Mouse (Mus musculus): ENCODE data around the gene Sema5a. TPM values are rescaled to one million over a fixed set of nuclear protein-coding genes. Genes with fewer than 3 reads are reported as not detected.

Sema5a gene
- polyA plus RNA-seq, 1 experiment from 2014 or later: 3.0 TPM

- DNase-seq (ENCODE audit: low spot score): no peak
- Histone ChIP-seq H3K36me3 (no peaks in the 10 kb centered on the region), H3K9me3 (replicated peaks) (no peaks in the 10 kb centered on the region), H3K27me3 (ENCODE audit: low read depth, poor library complexity, severe bottlenecking) (no peaks in the 10 kb centered on the region), H3K4me1 (0 out of 2 replicates have a peak, but pooled peaks cover 3% of the 10 kb centered on the region), H3K4me3 (no peak overlapping the region), H3K27ac (replicated peaks) (no peak overlapping the region)
- 82% methylated on average over 3 of the region's 3 CpGs for WGBS
Measured at GRCm38 (mm10) chr15:32286296-32286695, 41.7 kb downstream of the Sema5a start.

GRCm38 (mm10) chr15:32288480-32288879 is 43.9 kb downstream of the Sema5a start:
- Histone ChIP-seq H3K27me3 (ENCODE audit: low read depth, poor library complexity, severe bottlenecking) (no peaks in the 10 kb centered on the region), H3K36me3 (no peaks in the 10 kb centered on the region), H3K4me3 (no peak overlapping the region), H3K27ac (replicated peaks) (no peak overlapping the region), H3K4me1 (0 out of 2 replicates have a peak, but pooled peaks cover 3% of the 10 kb centered on the region), H3K9me3 (replicated peaks) (no peaks in the 10 kb centered on the region)
- WGBS: 63% methylated on average over 6 of the region's 6 CpGs
- no peak for DNase-seq (ENCODE audit: low spot score)

- H3K27ac ChIP-seq (replicated peaks): no peak overlapping the region
- H3K27me3 ChIP-seq (ENCODE audit: low read depth, poor library complexity, severe bottlenecking): no peaks in the 10 kb centered on the region
- H3K9me3 ChIP-seq (replicated peaks): no peaks in the 10 kb centered on the region
- no peak for DNase-seq (ENCODE audit: low spot score)
- no peaks in the 10 kb centered on the region for H3K36me3 ChIP-seq
- H3K4me3 ChIP-seq: no peak overlapping the region
- H3K4me1 ChIP-seq: peaks cover 5% of the 10 kb centered on the region
- 72% methylated on average over 3 of the region's 3 CpGs for WGBS
Measured at GRCm38 (mm10) chr15:32291000-32291399, 46.4 kb downstream of the Sema5a start.

- H3K9me3 ChIP-seq (replicated peaks): no peaks in the 10 kb centered on the region
- H3K27ac ChIP-seq (replicated peaks): no peak overlapping the region
- H3K36me3 ChIP-seq: no peaks in the 10 kb centered on the region
- H3K27me3 ChIP-seq (ENCODE audit: low read depth, poor library complexity, severe bottlenecking): no peaks in the 10 kb centered on the region
- H3K4me3 ChIP-seq: no peak overlapping the region
- WGBS: 39% methylated on average over 6 of the region's 6 CpGs
- DNase-seq (ENCODE audit: low spot score): no peak
- peaks cover 11% of the 10 kb centered on the region for H3K4me1 ChIP-seq
Measured at GRCm38 (mm10) chr15:32296523-32296922, 51.9 kb downstream of the Sema5a start.

GRCm38 (mm10) chr15:32297266-32297665 is 52.7 kb downstream of the Sema5a start:
- Histone ChIP-seq H3K27ac (replicated peaks) (no peak overlapping the region), H3K4me3 (no peak overlapping the region), H3K4me1 (peaks cover 11% of the 10 kb centered on the region), H3K9me3 (replicated peaks) (no peaks in the 10 kb centered on the region), H3K36me3 (no peaks in the 10 kb centered on the region), H3K27me3 (ENCODE audit: low read depth, poor library complexity, severe bottlenecking) (no peaks in the 10 kb centered on the region)
- WGBS: 96% methylated on average over 5 of the region's 5 CpGs
- no peak for DNase-seq (ENCODE audit: low spot score)

- no peaks in the 10 kb centered on the region for H3K27me3 ChIP-seq (ENCODE audit: low read depth, poor library complexity, severe bottlenecking)
- 81% methylated on average over 6 of the region's 6 CpGs for WGBS
- no peak for DNase-seq (ENCODE audit: low spot score)
Measured at GRCm38 (mm10) chr15:32298525-32298924, 53.9 kb downstream of the Sema5a start.

GRCm38 (mm10) chr15:32300991-32301390 is 56.4 kb downstream of the Sema5a start:
- WGBS: 80% methylated on average over 4 of the region's 4 CpGs
- DNase-seq (ENCODE audit: low spot score): no peak
- no peaks in the 10 kb centered on the region for H3K27me3 ChIP-seq (ENCODE audit: low read depth, poor library complexity, severe bottlenecking)
- H3K4me3 ChIP-seq: no peak overlapping the region
- H3K36me3 ChIP-seq: no peaks in the 10 kb centered on the region
- peaks cover 9% of the 10 kb centered on the region for H3K4me1 ChIP-seq
- no peaks in the 10 kb centered on the region for H3K9me3 ChIP-seq (replicated peaks)
- no peak overlapping the region for H3K27ac ChIP-seq (replicated peaks)

More at GRCm38 (mm10) chr15:32298525-32298924, 53.9 kb downstream of the Sema5a start:
- H3K36me3 ChIP-seq: no peaks in the 10 kb centered on the region
- no peak overlapping the region for H3K4me3 ChIP-seq
- H3K9me3 ChIP-seq (replicated peaks): no peaks in the 10 kb centered on the region
- H3K27ac ChIP-seq (replicated peaks): no peak overlapping the region
- peaks cover 11% of the 10 kb centered on the region for H3K4me1 ChIP-seq

GRCm38 (mm10) chr15:32306557-32307243 is 62.1 kb downstream of the Sema5a start:
- Histone ChIP-seq H3K27me3 (ENCODE audit: low read depth, poor library complexity, severe bottlenecking) (no peaks in the 10 kb centered on the region), H3K9me3 (replicated peaks) (no peaks in the 10 kb centered on the region), H3K4me1 (no peaks in the 10 kb centered on the region), H3K27ac (replicated peaks) (no peak overlapping the region), H3K4me3 (no peak overlapping the region), H3K36me3 (no peaks in the 10 kb centered on the region)
- no peak for DNase-seq (ENCODE audit: low spot score)
- WGBS: 86% methylated on average over 6 of the region's 6 CpGs

GRCm38 (mm10) chr15:32310834-32311233 is 66.2 kb downstream of the Sema5a start:
- H3K27me3 ChIP-seq (ENCODE audit: low read depth, poor library complexity, severe bottlenecking): no peaks in the 10 kb centered on the region
- no peak overlapping the region for H3K27ac ChIP-seq (replicated peaks)
- H3K36me3 ChIP-seq: no peaks in the 10 kb centered on the region
- 87% methylated on average over 8 of the region's 8 CpGs for WGBS
- H3K9me3 ChIP-seq (replicated peaks): no peaks in the 10 kb centered on the region
- H3K4me3 ChIP-seq: no peak overlapping the region
- no peaks in the 10 kb centered on the region for H3K4me1 ChIP-seq
- no peak for DNase-seq (ENCODE audit: low spot score)

GRCm38 (mm10) chr15:32311287-32311686 is 66.7 kb downstream of the Sema5a start:
- 93% methylated on average over 8 of the region's 8 CpGs for WGBS
- no peak for DNase-seq (ENCODE audit: low spot score)
- H3K27ac ChIP-seq (replicated peaks): no peak overlapping the region

GRCm38 (mm10) chr15:32317074-32317473 is 72.5 kb downstream of the Sema5a start:
- Histone ChIP-seq H3K9me3 (replicated peaks) (no peaks in the 10 kb centered on the region), H3K4me3 (no peak overlapping the region), H3K27ac (replicated peaks) (no peak overlapping the region), H3K27me3 (ENCODE audit: low read depth, poor library complexity, severe bottlenecking) (no peaks in the 10 kb centered on the region), H3K4me1 (no peaks in the 10 kb centered on the region), H3K36me3 (no peaks in the 10 kb centered on the region)
- WGBS: 90% methylated on average over 5 of the region's 5 CpGs
- no peak for DNase-seq (ENCODE audit: low spot score)

More at GRCm38 (mm10) chr15:32311287-32311686, 66.7 kb downstream of the Sema5a start:
- no peaks in the 10 kb centered on the region for H3K9me3 ChIP-seq (replicated peaks)
- no peaks in the 10 kb centered on the region for H3K4me1 ChIP-seq
- no peaks in the 10 kb centered on the region for H3K36me3 ChIP-seq
- no peaks in the 10 kb centered on the region for H3K27me3 ChIP-seq (ENCODE audit: low read depth, poor library complexity, severe bottlenecking)
- H3K4me3 ChIP-seq: no peak overlapping the region

- Histone ChIP-seq H3K27ac (replicated peaks) (no peak overlapping the region), H3K36me3 (no peaks in the 10 kb centered on the region), H3K4me1 (no peaks in the 10 kb centered on the region), H3K4me3 (no peak overlapping the region), H3K9me3 (replicated peaks) (no peaks in the 10 kb centered on the region), H3K27me3 (ENCODE audit: low read depth, poor library complexity, severe bottlenecking) (no peaks in the 10 kb centered on the region)
- 85% methylated on average over 3 of the region's 3 CpGs for WGBS
- DNase-seq (ENCODE audit: low spot score): no peak
Measured at GRCm38 (mm10) chr15:32320739-32321138, 76.1 kb downstream of the Sema5a start.

- H3K4me1 ChIP-seq: no peaks in the 10 kb centered on the region
- WGBS: 90% methylated on average over 5 of the region's 5 CpGs
- no peaks in the 10 kb centered on the region for H3K9me3 ChIP-seq (replicated peaks)
- H3K27ac ChIP-seq (replicated peaks): no peak overlapping the region
- no peaks in the 10 kb centered on the region for H3K27me3 ChIP-seq (ENCODE audit: low read depth, poor library complexity, severe bottlenecking)
- no peak for DNase-seq (ENCODE audit: low spot score)
- no peaks in the 10 kb centered on the region for H3K36me3 ChIP-seq
- H3K4me3 ChIP-seq: no peak overlapping the region
Measured at GRCm38 (mm10) chr15:32322455-32323220, 78.0 kb downstream of the Sema5a start.
